Comparison of ENCODE assay signal across 8 mouse cellular contexts in genomic region chr7:43797844-43798462, GRCm38 (mm10). TPM values are rescaled to one million over a fixed set of nuclear protein-coding genes. Genes with fewer than 3 reads are reported as not detected.
DNase-seq lines count a peak whose midpoint lies in the region; ATAC-seq and TF ChIP-seq lines count a peak whose summit lies in the region.
"Had no signal": no experiment of that assay in that cellular context is flagged by ENCODE, and none has a peak within 500 bp of the region (broad histone marks: within the 10 kb centered on the region; RNA-seq: fewer than 3 reads in every experiment).

No protein-coding gene starts in this region.

- WGBS in embryonic facial prominence, embryonic 14.5 days, result 38% methylated on average over 13 of the region's 13 CpGs
- WGBS in hindbrain, embryonic 16.5 days, result 44% methylated on average over 13 of the region's 13 CpGs
- WGBS in thymus, adult 2 months, result 4% methylated on average over 13 of the region's 13 CpGs
- 37% methylated on average over 13 of the region's 13 CpGs for WGBS in cerebellum, adult 2 months

- no peak overlapping the region for H3K27ac ChIP-seq in embryonic facial prominence, embryonic 14.5 days (replicated peaks; ENCODE audit: low read depth, low read length)
- H3K27ac ChIP-seq in hindbrain, embryonic 16.5 days (ENCODE audit: low read depth, low read length), result no peak overlapping the region
- H3K27ac ChIP-seq in thymus, adult 2 months (ENCODE audit: control insufficient read depth, insufficient read depth, low read length), result peak overlapping the region; percentile 17; the same call in 1 of the 2 replicates
- no peak overlapping the region for H3K27ac ChIP-seq in cerebellum, adult 2 months (ENCODE audit: insufficient read depth, low read length)

- peak overlapping the region; percentile 51 for H3K9ac ChIP-seq in embryonic facial prominence, embryonic 14.5 days (ENCODE audit: low read depth, low read length)
- peak overlapping the region; percentile 55 for H3K9ac ChIP-seq in hindbrain, embryonic 16.5 days (ENCODE audit: low read depth, low read length)

- peaks cover 16% of the 10 kb centered on the region for H3K27me3 ChIP-seq in embryonic facial prominence, embryonic 14.5 days (replicated peaks; ENCODE audit: control insufficient read depth, insufficient read depth, low read length)
- H3K27me3 ChIP-seq in hindbrain, embryonic 16.5 days (replicated peaks; ENCODE audit: control insufficient read depth, insufficient read depth, low read length), result peaks cover 10% of the 10 kb centered on the region
- H3K27me3 ChIP-seq in thymus, adult 2 months (ENCODE audit: control insufficient read depth, insufficient read depth, low read length), result no peaks in the 10 kb centered on the region
- no peaks in the 10 kb centered on the region; the same call in 1 of the 2 replicates for H3K27me3 ChIP-seq in cerebellum, adult 2 months (ENCODE audit: control insufficient read depth, insufficient read depth, low read length)

- H3K9me3 ChIP-seq in embryonic facial prominence, embryonic 14.5 days (ENCODE audit: control insufficient read depth, low read length), result no peaks in the 10 kb centered on the region
- H3K9me3 ChIP-seq in hindbrain, embryonic 16.5 days (ENCODE audit: control insufficient read depth, low read length), result no peaks in the 10 kb centered on the region

- peak; percentile 55 for DNase-seq in T-cell, adult 2 months (ENCODE audit: low spot score)
- DNase-seq in embryonic facial prominence, embryonic 14.5 days (ENCODE audit: low spot score), result peak; percentile 19
- peak; percentile 34 for DNase-seq in lung, postnatal 10 days
- peak; percentile 43 for DNase-seq in thymus, adult 2 months
- DNase-seq in adrenal gland, adult 2 months, result no peak
- DNase-seq in cerebellum, adult 2 months, result no peak

- no peak for ATAC-seq in embryonic facial prominence, embryonic 14.5 days (ENCODE audit: low read depth)
- ATAC-seq in hindbrain, embryonic 16.5 days, result peak; percentile 59

- no peaks in the 10 kb centered on the region for H3K4me1 ChIP-seq in embryonic facial prominence, embryonic 14.5 days (ENCODE audit: control insufficient read depth, insufficient read depth, low read length)
- H3K4me1 ChIP-seq in hindbrain, embryonic 16.5 days (ENCODE audit: control insufficient read depth, insufficient read depth, low read depth, low read length), result peaks cover 9% of the 10 kb centered on the region; the same call in 1 of the 2 replicates
- H3K4me1 ChIP-seq in thymus, adult 2 months (replicated peaks; ENCODE audit: control insufficient read depth, insufficient read depth, low read length), result peaks cover 19% of the 10 kb centered on the region
- no peaks in the 10 kb centered on the region for H3K4me1 ChIP-seq in cerebellum, adult 2 months (ENCODE audit: control insufficient read depth, insufficient read depth, low read length)

- no peak for TF ChIP-seq POLR2A in thymus, adult 2 months (IDR thresholded peaks at IDR 0.05; ENCODE audit: control insufficient read depth, extremely low read depth, insufficient read depth, low read length, poor library complexity)
- no peak for TF ChIP-seq POLR2A in cerebellum, adult 2 months (IDR thresholded peaks at IDR 0.05; ENCODE audit: borderline replicate concordance, insufficient read depth, low read length)

- no peaks in the 10 kb centered on the region for H3K36me3 ChIP-seq in embryonic facial prominence, embryonic 14.5 days (ENCODE audit: control insufficient read depth, insufficient read depth, low read length)
- no peaks in the 10 kb centered on the region for H3K36me3 ChIP-seq in hindbrain, embryonic 16.5 days (ENCODE audit: control insufficient read depth, insufficient read depth, low read length)
- no peaks in the 10 kb centered on the region for H3K36me3 ChIP-seq in thymus, adult 2 months (ENCODE audit: control insufficient read depth, insufficient read depth, low read length)

- TF ChIP-seq CTCF in thymus, adult 2 months (IDR thresholded peaks at IDR 0.05; ENCODE audit: borderline replicate concordance, control insufficient read depth, extremely low read depth, insufficient read depth, low read length, poor library complexity), result no peak
- no peak for TF ChIP-seq CTCF in cerebellum, adult 2 months (IDR thresholded peaks at IDR 0.05; ENCODE audit: borderline replicate concordance, insufficient read depth, low read depth, low read length)

- peak overlapping the region; percentile 51 for H3K4me3 ChIP-seq in embryonic facial prominence, embryonic 14.5 days (ENCODE audit: low read depth, low read length)
- H3K4me3 ChIP-seq in hindbrain, embryonic 16.5 days (ENCODE audit: low read length), result peak overlapping the region; percentile 49
- H3K4me3 ChIP-seq in thymus, adult 2 months (ENCODE audit: control insufficient read depth, insufficient read depth, low read length), result peak overlapping the region; percentile 30
- H3K4me3 ChIP-seq in cerebellum, adult 2 months (replicated peaks; ENCODE audit: insufficient read depth, low read depth, low read length), result no peak overlapping the region

- H3K4me2 ChIP-seq in embryonic facial prominence, embryonic 14.5 days (ENCODE audit: low read depth, low read length), result peak overlapping the region; percentile 78
- H3K4me2 ChIP-seq in hindbrain, embryonic 16.5 days (ENCODE audit: low read length), result peak overlapping the region; percentile 88

RNA-seq across cellular contexts. Expression of gene Klk8, which starts 0.6 kb away (rescaled TPM):
- 25.7 and 27.4 TPM in 2 replicates for polyA plus RNA-seq in embryonic facial prominence, embryonic 14.5 days (2014; fragmentation: Nextera tagmentation; extraction: Ambion mirVana)
- polyA plus RNA-seq in hindbrain, embryonic 16.5 days (2015; fragmentation: Nextera tagmentation; extraction: Ambion mirVana), result 11.3 and 13.3 TPM in 2 replicates
- 24.8 and 28.9 TPM in 2 replicates for polyA plus RNA-seq in thymus, adult 2 months (2012; rRNA removed)
- total RNA-seq in adrenal gland, adult 2 months (2021), result 1 to 10 TPM; 3.0 to 3.5 TPM
- 1.4 and 2.3 TPM in 2 replicates for polyA plus RNA-seq in adrenal gland, adult 2 months (2012; rRNA removed)
- 1.6 and 1.9 TPM in 2 replicates for polyA plus RNA-seq in cerebellum, adult 2 months (2012; rRNA removed)

RNA-seq across cellular contexts. Expression of gene Klk9, which starts 6.3 kb away (rescaled TPM):
- polyA plus RNA-seq in embryonic facial prominence, embryonic 14.5 days (2014; fragmentation: Nextera tagmentation; extraction: Ambion mirVana), result 0.28 and 0.49 TPM in 2 replicates
- 0.10 and 0.31 TPM in 2 replicates for polyA plus RNA-seq in hindbrain, embryonic 16.5 days (2015; fragmentation: Nextera tagmentation; extraction: Ambion mirVana)
- polyA plus RNA-seq in thymus, adult 2 months (2012; rRNA removed), result 0.17 and 0.51 TPM in 2 replicates
- total RNA-seq in adrenal gland, adult 2 months (2021), result not detected
- not detected in 2 replicates for polyA plus RNA-seq in adrenal gland, adult 2 months (2012; rRNA removed)
- polyA plus RNA-seq in cerebellum, adult 2 months (2012; rRNA removed), result 0.07 and 0.11 TPM in 2 replicates
- polyA plus RNA-seq: gonadal fat pad, adult 2 months had no signal

RNA-seq across cellular contexts. Expression of gene Klk7, which starts 13.1 kb away (rescaled TPM):
- polyA plus RNA-seq in embryonic facial prominence, embryonic 14.5 days (2014; fragmentation: Nextera tagmentation; extraction: Ambion mirVana), result 1.1 and 1.6 TPM in 2 replicates
- not detected in 2 replicates for polyA plus RNA-seq in hindbrain, embryonic 16.5 days (2015; fragmentation: Nextera tagmentation; extraction: Ambion mirVana)
- 0.96 and 2.1 TPM in 2 replicates for polyA plus RNA-seq in thymus, adult 2 months (2012; rRNA removed)
- total RNA-seq in adrenal gland, adult 2 months (2021), result not detected
- not detected in 2 replicates for polyA plus RNA-seq in adrenal gland, adult 2 months (2012; rRNA removed)
- polyA plus RNA-seq in cerebellum, adult 2 months (2012; rRNA removed), result not detected in 2 replicates
- polyA plus RNA-seq: gonadal fat pad, adult 2 months had no signal

RNA-seq across cellular contexts. Expression of gene Klk10, which starts 17.1 kb away (rescaled TPM):
- 8.8 and 17.2 TPM in 2 replicates for polyA plus RNA-seq in embryonic facial prominence, embryonic 14.5 days (2014; fragmentation: Nextera tagmentation; extraction: Ambion mirVana)
- polyA plus RNA-seq in hindbrain, embryonic 16.5 days (2015; fragmentation: Nextera tagmentation; extraction: Ambion mirVana), result 0.21 and 0.30 TPM in 2 replicates
- polyA plus RNA-seq in thymus, adult 2 months (2012; rRNA removed), result 1.7 and 3.3 TPM in 2 replicates
- total RNA-seq in adrenal gland, adult 2 months (2021), result under 1 TPM; 0.40 to 0.62 TPM
- 1.0 and 1.4 TPM in 2 replicates for polyA plus RNA-seq in adrenal gland, adult 2 months (2012; rRNA removed)
- polyA plus RNA-seq in cerebellum, adult 2 months (2012; rRNA removed), result 0.20 and 0.24 TPM in 2 replicates

RNA-seq across cellular contexts. Expression of gene Klk11, which starts 23.5 kb away (rescaled TPM):
- 3.2 and 5.3 TPM in 2 replicates for polyA plus RNA-seq in embryonic facial prominence, embryonic 14.5 days (2014; fragmentation: Nextera tagmentation; extraction: Ambion mirVana)
- polyA plus RNA-seq in hindbrain, embryonic 16.5 days (2015; fragmentation: Nextera tagmentation; extraction: Ambion mirVana), result 0.20 TPM in 1 of 2 replicates, not detected in the other
- 0.32 and 0.81 TPM in 2 replicates for polyA plus RNA-seq in thymus, adult 2 months (2012; rRNA removed)
- total RNA-seq in adrenal gland, adult 2 months (2021), result not detected
- not detected in 2 replicates for polyA plus RNA-seq in adrenal gland, adult 2 months (2012; rRNA removed)
- not detected in 2 replicates for polyA plus RNA-seq in cerebellum, adult 2 months (2012; rRNA removed)
- polyA plus RNA-seq: gonadal fat pad, adult 2 months had no signal

Comparison
In these comparisons a context has a peak if more than half of its experiments do, and no peak if none do; other contexts are left out.
1. DNase-seq: peak in T-cell, adult 2 months (single experiment), embryonic facial prominence, embryonic 14.5 days (single experiment), lung, postnatal 10 days (single experiment) and thymus, adult 2 months (single experiment); none in adrenal gland, adult 2 months (single experiment) and cerebellum, adult 2 months (0 of 2).